Mouse (Mus musculus) adrenal gland, adult (tissue): ENCODE results near the gene Coro2b.
A peak's percentile ranks its signal among the peaks of the same experiment; 100 is the strongest.

ENCODE experiments used
- DNase-seq, 2 experiments: peaks; one replicate each; pipeline ENCODE4 v3.0.0; 2022 to 2023; ENCODE audit warnings: low spot score in 1 of 2; ENCODE audit not compliant: inconsistent age in 2 of 2

Coro2b gene

GRCm38 (mm10) chr9:62536655-62537631 lies at the start of gene Coro2b:
TSS of gene Coro2b (minus strand) at chr9:62537044.
- DNase-seq, result peak; percentile 74 to 88

DNA sequence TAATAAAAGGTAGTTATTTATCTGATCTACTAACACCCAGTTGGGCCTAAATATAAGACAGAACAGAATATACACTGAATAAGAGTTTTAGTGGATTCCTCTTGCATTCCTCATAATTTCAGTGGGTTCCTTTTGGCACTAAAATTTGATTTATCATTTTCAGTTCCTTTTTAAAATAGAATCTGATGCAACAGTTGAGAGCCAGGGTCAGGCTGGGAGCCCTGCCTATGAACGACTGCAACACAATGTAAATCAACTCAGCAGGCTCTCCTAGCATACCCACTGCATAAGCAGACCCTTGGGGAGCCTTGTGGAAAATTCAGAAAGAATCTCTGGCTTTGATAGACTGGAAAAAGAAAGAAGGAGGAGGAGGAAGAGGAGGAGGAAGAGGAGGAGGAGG lies 40.7 kb upstream of the Coro2b start:
- DNase-seq, result peak in 1 of 2 experiments; percentile 74

GRCm38 (mm10) chr9:62569121-62569520 lies 32.3 kb upstream of the Coro2b start:
- peak; percentile 90 to 94 for DNase-seq

DNA sequence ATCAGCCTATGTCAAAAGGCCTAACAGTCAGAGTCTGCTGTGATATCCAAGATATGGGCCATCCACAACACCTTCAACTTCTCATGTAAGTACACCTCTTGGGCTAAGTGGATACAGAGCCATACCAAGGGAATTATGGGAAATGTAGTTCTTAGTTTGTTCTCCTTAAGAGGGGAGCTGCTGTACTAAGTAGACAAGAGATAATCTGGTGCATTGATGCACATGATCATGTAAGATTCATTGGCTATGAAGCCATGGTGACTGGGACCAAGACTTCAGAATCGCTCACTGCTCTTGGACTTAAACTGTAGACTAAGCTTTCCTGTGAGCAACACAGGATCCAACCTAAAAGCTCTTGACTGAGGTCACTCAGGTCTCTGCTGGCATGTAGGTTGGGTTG lies 31.0 kb upstream of the Coro2b start:
- DNase-seq, result no peak

GRCm38 (mm10) chr9:62562236-62562635 lies 25.4 kb upstream of the Coro2b start:
- DNase-seq, result no peak

DNA sequence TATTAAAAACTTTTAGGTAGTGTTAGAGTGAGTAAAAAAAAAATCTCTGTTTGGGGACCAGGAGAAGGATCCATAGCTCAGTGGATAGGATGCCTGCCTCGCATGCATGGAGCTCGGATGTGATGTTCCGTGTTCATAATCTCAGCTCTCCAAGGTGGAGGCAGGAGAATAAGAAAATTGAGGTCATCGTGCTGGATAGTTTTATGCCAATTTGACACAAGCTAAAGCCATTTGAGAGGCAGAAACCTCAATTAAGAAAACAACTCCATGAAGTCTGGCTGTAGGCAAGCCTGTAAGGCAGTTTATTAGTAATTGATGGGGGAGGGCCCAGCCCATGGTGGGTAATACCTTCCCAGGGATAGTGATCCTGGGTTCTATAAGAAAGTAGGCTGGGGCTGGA lies 23.6 kb upstream of the Coro2b start:
- no peak for DNase-seq

DNA sequence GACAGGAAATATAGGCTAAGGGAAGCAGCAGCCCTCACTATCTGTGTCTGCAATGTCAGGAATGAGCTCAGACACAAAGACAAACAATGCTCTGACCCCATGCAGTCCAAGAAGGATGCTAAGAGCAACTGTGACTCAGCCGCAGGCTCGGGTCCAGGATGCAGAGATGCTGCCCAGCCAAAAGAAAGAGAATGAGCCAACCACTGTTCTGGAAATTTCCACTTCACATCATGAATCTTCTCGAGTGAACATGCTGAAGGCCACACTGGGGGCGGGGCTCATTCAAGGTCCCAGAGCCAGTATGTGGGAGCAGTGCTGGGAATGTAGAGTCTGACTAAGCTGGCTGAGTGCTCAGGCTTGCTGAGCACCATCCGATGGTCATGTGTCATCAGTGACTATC lies 23.2 kb upstream of the Coro2b start:
- DNase-seq, result peak; percentile 97 to 98

GRCm38 (mm10) chr9:62559446-62559845 lies 22.6 kb upstream of the Coro2b start:
- DNase-seq, result no peak

DNA sequence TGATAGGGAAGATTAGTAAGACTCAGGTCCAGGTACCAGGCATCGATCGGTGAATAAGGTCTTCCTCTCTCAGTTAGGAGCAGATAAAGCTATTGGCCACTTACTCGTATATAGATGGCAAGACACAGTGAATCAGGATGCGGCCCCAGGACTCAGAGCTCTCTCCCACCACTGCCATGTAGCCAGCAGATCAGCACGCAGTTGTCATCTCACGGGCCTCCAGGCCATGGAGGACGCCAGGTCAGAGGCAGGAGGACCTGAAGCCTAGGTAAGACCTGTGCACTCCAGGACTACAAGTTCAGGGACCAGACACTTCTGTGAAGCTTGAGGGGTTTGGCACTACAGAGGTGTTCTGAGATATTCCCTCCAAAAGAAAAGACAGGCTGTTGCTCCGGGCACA lies 21.2 kb upstream of the Coro2b start:
- DNase-seq, result no peak

- no peak for DNase-seq
Observed at GRCm38 (mm10) chr9:62556748-62557147, 19.9 kb upstream of the Coro2b start.

DNA sequence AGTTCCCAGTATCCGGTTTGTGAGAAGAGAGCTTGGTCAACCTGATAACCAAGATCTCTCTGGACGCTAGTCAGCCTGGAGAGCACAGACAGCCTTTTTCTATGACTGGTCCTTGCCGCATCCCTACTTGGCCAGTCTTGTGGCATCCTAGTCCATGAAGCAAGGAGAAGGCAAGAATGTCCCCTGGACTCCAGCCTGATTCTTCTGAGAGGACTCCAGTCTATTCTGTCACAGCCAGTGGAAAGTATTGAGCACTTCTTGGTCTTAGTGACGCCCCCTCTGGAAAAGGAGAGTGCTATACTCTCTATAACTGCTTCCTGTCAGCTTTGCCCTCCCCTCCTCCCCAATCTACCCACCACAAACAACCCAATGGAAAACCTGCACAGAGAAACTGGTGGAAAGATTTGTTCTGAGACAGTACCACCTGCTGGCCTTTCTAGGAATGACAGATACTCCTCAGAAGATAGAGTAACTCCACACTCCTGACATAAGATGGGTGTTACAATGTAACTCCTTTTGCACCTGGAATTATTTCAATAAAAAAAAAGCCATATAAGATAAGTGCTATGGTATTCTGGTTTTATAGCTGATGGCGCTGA lies 18.5 kb upstream of the Coro2b start:
- DNase-seq, result peak in 1 of 2 experiments; percentile 83

GRCm38 (mm10) chr9:62554606-62555005 lies 17.8 kb upstream of the Coro2b start:
- DNase-seq, result no peak

DNA sequence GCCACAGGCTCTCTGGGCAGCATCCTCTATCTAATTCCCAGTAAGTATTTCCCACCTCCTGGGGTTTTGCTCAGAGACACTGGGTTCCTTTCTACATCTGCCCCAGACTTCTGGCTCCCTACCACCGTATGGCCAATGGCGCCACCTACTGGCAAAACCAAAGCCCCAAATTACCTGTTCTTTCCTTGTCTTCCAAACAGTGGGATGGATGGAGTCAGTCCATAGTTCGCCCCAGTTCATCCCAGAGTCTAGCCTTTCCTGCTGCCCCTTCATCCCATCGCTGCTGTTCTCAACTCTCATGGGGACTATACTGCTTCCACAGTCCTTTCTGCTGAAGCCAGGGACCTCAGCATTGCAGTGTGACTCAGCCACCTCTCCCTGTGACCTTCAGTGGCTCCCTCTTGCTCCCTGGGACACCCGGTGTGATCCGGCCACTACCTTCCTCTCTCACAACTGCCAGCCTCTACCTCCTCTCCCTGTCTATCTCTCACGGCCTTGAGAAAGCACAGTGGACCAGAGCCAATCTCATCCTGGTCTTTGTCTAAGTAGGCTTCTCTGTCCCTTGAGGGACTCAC lies 16.6 kb upstream of the Coro2b start:
- peak; percentile 72 to 89 for DNase-seq

- DNase-seq, result no peak
Observed at GRCm38 (mm10) chr9:62551531-62551930, 14.7 kb upstream of the Coro2b start.

DNA sequence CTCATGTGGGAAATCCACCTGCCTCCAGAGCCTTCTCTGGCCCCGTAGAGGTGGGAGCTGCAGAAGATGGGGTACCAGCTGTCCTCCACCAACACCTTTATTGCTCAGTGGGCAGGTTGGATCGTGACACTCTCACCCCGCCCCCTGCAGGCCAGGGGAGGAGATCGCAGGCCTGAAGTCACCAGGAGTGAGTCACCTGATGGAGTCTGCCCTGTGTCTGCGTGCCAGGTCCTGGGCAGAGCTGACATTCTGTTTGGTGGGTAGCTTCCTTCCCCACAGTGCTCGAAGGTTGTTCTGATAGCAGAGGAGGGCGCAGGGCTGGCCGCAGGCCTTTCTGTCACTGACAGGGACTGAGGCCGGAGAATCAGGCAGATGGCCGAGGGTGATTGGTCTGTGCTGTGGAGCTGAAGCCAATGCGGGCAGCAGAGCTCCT lies 13.8 kb upstream of the Coro2b start:
- DNase-seq, result peak; percentile 82 to 92

- peak; percentile 90 to 98 for DNase-seq
Observed at GRCm38 (mm10) chr9:62549809-62550208, 13.0 kb upstream of the Coro2b start.

DNA sequence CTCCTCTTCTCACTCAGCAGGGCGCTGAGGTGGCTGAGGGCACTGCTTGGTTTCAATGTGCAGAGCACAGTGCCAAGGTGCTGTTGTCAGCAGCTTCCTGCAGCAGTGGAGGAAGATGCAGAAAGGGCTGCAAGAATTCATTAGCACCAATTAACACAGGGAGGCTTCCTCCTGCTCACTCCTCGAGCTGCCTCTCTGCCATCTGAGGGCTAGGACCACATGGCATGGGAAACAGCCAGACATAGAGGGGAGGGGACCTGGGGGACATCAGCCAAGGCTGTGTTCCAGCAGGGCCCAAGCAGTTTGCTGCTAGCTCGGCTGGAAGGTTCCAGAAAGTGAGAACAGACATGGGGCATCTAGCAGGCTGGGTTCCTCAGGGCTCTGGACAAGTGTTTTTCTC lies 10.6 kb upstream of the Coro2b start:
- no peak for DNase-seq

DNA sequence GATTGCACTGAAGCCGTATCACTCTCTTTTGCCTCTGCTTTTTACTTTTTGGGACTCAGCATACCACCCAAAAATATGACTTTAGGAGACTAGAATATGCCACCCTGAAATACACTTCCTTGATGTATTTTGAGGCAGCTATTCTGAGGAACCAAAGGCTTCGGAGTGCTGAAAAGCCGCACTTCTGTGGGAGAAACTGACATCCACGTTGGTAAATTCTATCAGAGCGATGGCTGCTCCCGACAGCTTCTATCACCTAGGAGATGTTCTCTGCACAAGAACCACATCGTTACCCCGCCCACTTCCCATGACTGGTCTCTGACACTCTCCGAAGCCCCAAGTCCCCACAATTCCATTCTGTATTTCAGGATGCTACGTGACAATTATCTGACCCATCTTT lies 8.0 kb upstream of the Coro2b start:
- DNase-seq, result no peak

DNA sequence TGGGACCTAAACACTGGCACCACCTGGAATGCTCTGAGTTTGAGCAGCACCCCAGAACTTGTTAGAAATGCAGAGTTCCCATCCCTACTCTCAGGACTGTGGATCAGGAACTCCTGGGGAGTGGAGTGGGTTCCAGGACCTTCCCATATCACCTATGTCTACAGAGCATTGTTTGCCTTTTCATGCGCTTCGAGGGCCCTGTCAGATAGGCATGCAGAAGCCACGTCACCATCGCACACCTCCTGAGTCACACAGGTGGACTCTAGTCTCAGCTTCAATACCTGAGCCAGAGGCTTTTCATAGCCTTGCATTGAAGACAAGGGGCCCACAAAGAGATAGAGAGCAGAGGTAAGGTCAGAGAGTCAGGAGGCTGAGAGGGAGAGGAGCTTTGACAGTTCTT lies 7.0 kb upstream of the Coro2b start:
- no peak for DNase-seq

- no peak for DNase-seq
Observed at GRCm38 (mm10) chr9:62541606-62542005, 4.8 kb upstream of the Coro2b start.

DNA sequence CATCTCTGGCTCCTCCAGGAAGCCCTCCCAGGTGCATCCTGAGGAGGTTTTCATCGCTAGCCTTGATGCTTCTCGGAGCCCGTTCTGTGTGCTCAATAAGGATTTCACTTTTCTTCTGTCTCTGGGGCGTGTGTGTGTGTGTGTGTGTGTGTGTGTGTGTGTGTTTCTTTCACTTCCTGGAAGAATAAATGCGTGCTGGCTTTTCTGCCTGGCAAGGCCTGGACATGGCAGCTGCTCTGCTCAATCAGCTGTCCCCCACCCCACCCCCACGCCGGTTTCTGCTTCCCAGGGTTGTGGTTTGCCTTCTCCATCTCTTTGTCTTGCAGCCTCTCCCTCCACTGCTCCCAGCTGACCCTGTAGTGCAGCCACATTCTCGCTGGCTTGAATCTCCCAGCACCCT lies 4.3 kb upstream of the Coro2b start:
- DNase-seq, result no peak

DNA sequence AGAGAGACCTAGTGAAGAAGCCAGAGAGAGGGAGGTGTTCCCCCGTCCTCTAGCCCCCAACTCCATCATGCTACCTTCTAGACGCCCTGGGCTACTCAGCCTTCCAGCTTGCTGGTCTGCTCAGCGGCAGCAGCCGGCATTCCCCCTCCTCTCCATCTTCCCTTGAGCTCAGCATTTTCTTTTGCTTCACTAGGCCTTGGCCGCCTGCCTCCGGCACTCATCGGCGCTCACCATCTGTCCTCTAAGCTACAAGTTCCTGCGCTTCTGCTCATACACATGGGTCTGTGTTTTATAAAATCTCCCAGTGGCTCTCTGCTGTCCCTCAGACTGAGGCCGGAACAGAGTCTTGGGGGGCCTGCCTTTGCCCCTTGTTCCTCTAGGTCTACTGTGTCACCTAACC lies 3.9 kb upstream of the Coro2b start:
- DNase-seq, result no peak
